Mouse (Mus musculus) erythroblast, adult 5-6 weeks (primary cell): ENCODE results near the gene Tmigd1. TPM values are rescaled to one million over a fixed set of nuclear protein-coding genes. Genes with fewer than 3 reads are reported as not detected.
A peak's percentile ranks its signal among the peaks of the same experiment; 100 is the strongest.
"Not testable (repeated sequence)": the region's sequence is repeated elsewhere in the genome, so short reads cannot be mapped to it uniquely, and the experiment has no call there.

ENCODE experiments used
- ATAC-seq: replicated peaks from 2 replicates; pipeline ENCODE4 v1.8.0; 2016; ENCODE audit warnings: moderate number of reproducible peaks, mild to moderate bottlenecking, moderate TSS enrichment, inconsistent platforms; ENCODE audit not compliant: poor library complexity, low FRiP score, severe bottlenecking
- total RNA-seq, 2 experiments: library from RNA; stranded (forward) in 1 of 2; stranded (reverse) in 1 of 2; fragments of 150-400 nt in 1 of 2; fragments of 200-764, 138-1000 nt in 1 of 2; gene quantifications; 2 replicates each; pipeline versions ENCODE4 v1.2.3 to v1.2.4; 2015 to 2017; ENCODE audit warnings: low replicate concordance in 2 of 2

The Tmigd1 gene
- total RNA-seq, 2 experiments from 2014 or later, result not detected

DNA sequence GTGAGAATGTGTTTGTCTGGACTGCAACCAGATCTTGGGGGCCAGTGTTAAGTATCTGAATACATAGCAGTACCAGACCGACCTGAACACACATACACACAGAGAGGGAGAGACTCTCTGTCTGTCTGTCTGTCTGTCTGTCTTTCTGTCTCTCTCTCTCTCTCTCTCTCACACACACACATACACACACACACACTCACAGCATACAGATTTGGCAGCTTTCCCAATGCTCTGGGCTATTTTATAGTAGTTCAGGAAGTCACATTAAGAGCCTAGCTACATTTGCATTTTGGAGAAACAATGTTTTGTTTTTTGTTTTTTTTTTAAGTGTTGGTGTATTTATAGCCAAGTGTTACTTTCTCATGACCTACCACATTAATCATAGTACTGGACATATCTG, 4.8 kb upstream of the Tmigd1 start:
- no peak for ATAC-seq

DNA sequence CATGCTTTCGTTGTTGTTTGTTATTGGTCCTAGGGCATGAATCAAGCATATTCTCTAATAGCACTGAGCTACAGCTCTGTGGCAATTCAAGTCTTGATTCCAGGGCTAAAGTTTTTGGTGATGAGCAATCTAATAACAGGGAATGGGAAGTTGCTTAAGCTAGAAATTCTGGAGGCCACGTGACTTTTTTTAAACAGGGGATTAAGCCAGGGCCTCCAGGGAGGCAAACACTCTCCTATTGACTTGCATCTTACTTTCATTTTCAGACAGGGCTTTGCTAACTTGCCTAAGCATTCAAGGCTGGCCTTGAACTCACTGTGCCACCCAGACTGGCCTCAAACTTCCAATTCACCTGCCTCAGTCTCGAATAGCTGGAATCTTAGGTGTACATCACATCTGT, 4.1 kb upstream of the Tmigd1 start:
- no peak for ATAC-seq

- no peak for ATAC-seq
Observed at GRCm38 (mm10) chr11:76898751-76899150, 3.2 kb upstream of the Tmigd1 start.

GRCm38 (mm10) chr11:76899758-76900738, 1.9 kb upstream of the Tmigd1 start:
- no peak for ATAC-seq

- ATAC-seq, result no peak
Observed at GRCm38 (mm10) chr11:76904340-76904739, 2.4 kb downstream of the Tmigd1 start.

DNA sequence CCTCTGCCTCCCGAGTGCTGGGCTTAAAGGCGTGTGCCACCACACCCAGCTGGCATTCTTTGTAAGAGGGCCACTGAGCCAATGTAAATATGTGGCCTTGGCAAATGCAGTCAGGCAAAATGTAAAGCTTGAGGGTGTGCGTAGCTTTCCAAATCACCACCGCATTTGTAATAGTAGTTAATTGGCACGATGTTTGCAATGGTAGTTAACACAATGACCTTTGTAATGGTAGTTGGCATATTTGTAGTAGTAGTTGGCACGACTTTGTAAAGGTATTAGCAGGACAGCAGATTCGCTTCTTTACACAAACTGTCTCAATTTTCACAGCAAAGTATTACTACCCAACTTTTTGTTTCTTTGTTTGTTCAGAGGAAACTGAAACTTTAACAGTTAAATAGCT, 6.7 kb downstream of the Tmigd1 start:
- no peak for ATAC-seq

DNA sequence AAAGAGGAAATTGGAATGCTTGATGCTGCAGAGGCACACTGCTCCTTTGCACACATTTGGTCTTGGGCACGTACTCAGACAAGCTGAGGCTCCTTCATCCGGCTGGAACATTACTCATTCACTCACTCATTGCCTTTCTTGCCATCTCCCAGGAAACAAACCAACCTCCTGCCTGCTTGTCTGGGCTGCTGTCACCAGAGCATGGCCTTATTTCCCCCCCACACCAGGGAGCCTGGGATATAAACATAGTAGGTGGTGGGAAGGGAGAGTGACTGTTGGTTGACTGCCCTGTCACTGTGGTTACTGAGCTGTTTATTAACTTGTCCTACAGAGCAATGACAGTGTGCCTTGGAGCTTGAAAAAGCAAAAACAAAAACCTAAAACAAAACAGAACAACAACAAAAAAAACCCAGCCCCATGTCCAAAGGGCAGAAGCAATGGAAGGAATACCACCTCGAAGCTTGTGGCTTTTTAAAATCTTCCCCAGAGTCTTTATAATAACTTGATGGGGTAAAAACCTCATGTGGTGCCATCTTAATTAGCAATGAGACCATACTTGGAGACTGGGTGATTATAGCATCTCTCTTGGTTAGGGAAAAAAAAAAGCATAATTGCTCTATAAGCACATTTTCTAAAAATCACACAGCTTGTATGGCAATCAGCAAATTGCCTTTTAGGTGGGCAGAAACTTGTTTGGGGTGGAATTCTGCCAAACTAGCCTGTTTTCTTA, 9.5 kb downstream of the Tmigd1 start:
- no peak for ATAC-seq

DNA sequence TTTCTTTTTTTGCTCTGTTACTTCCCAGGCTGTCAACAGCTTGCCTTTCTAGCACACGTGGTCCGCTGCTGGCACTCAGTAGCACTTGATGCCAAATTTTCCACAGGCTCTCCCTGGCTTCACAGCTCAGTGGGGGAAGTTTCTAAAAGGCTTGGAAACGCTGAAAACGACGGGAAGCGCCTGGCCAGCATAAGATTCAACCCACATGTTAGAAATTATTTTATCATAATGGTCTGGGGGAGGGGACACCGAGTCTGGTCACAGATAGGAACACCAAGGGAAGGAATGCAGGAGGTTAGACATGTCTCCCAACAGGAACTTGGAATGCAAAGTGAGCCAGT, 10.1 kb downstream of the Tmigd1 start:
- ATAC-seq, result no peak

- ATAC-seq, result no peak
Observed at GRCm38 (mm10) chr11:76914366-76914765, 12.4 kb downstream of the Tmigd1 start.

DNA sequence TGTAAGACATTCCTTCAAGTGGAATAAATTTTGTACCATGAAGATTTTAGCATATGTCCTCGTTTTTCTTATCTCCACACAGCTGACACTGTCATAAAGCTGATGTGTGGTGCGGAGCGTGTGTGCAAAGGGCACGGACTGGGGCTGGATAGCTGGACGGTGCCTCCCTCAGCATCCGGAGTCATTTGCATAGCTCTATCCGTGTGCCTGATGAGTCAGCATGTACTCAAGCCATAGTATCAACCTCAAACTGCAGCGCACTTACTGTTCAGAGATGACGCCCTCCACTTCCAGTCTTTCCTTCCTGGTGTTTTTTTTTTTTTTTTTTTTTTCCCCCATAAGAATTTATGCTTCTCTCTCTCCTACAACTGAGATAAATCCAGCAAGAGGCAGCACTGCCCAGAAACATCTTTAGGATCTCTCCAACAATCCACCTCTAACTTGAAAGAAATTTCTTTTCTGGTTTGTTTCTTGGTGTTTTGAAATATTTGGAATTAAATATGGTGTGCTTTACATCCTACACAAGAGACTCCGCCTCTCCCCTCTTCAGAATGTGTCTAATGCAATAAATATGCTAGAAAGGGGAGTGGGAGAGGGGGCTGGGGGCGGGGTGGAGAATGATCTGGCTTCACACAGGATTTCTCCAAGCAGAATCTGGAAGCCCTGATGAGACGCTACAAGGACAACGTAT, 14.7 kb downstream of the Tmigd1 start:
- no peak for ATAC-seq

DNA sequence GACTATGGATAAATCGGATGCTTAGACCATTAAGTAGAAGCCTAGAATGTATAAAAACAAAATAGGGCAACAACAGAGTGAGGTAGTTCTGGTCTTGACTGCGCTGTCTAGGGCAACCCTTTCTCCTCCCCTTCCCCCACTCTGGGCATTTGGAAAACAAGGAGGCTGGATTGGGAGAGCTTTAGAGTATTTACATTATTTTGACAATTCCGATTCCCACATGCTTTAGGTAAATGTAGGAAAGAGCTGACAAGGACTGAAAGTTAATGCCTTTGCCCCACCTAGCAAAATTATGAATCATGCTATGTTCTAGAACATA, 15.2 kb downstream of the Tmigd1 start:
- ATAC-seq, result no peak

- no peak for ATAC-seq
Observed at GRCm38 (mm10) chr11:76920607-76921006, 18.6 kb downstream of the Tmigd1 start.

DNA sequence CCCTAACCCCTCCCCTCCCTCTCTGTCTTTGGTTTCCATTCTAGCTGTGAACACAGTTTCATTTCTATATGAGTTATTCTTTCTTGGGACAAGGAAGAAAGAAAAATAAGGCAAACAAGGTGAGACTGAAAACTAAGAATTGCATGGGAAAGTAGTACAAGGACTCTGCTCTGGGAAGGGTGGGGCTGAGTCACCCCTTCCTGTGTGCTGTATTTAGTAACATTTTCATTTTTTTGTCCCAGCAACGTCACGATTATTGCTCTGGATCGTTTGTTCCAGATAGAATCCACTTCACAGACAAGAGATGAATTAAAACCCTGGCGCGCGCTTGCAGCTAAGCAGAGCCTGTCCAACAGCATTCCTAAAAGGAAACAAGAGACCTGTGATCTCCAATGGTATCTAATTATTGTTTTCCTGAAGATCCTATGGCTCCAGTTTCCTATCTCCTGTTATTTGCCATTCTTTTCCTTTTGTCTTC, 22.8 kb downstream of the Tmigd1 start, which contains the start of gene Blmh:
Gene Blmh (plus strand): TSS at position 51 of the 478 bp plus-strand sequence.
- no peak for ATAC-seq

DNA sequence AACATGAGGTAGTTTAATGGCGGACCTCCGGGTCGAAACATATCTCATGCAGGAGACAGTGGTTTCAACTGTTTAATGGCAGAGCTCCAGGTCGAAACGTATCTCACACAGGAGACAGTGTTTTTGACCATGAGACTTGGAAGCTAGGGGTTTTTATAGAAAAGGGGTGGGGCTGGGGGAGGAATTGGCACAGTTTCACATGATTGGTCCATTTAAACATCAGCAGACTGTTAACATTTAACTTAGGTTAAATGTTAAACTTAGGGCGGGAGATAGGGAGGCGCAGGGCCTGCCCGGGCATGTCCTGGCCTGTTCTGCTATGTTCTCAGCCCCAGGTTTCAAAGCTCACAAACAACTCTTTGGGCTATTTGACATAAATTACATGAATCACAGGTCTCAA, 26.6 kb downstream of the Tmigd1 start:
- not testable (repeated sequence) for ATAC-seq

DNA sequence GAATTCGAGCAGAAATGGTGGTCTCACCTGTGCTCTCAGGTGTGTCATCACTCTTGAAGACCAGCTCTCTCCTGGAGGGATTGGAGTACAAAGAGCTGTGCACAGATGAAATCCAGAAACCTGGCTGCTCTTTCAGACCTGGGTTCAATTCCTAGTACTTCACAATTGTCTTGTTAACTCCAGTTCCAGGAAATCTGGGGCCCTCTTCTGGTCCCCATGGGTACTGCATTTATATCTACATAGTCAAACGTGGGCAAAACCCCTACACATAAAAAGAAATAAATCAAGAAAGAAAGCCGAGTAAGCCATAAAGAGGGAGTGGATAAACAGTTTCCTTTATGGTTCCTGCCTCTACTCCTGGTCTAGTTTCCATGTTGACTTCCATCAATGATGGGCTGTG, 31.2 kb downstream of the Tmigd1 start:
- no peak for ATAC-seq

- no peak for ATAC-seq
Observed at GRCm38 (mm10) chr11:76936578-76936977, 34.6 kb downstream of the Tmigd1 start.

GRCm38 (mm10) chr11:76944839-76945238, 42.9 kb downstream of the Tmigd1 start:
- no peak for ATAC-seq

GRCm38 (mm10) chr11:76945386-76946202, 43.6 kb downstream of the Tmigd1 start:
- ATAC-seq, result peak; percentile 94

DNA sequence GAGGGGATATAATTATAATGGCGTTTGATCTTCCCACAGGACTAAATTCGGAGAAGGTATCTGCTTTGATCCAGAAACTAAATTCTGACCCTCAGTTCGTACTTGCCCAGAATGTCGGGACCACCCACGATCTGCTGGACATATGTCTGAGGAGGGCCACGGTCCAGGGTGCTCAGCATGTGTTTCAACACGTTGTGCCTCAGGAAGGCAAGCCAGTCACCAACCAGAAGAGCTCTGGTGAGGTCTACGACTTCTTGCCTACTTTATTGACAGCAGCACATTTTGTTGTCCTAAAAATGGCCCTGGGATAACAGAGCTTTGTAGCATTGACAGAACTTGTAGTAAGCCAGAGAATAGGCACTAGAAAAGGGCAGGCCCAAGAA, 44.2 kb downstream of the Tmigd1 start:
- ATAC-seq, result no peak

GRCm38 (mm10) chr11:76953536-76953935, 51.6 kb downstream of the Tmigd1 start:
- no peak for ATAC-seq
